ENCODE assay signal across 8 mouse cellular contexts in genomic region chr15:101247155-101247498, GRCm38 (mm10). TPM values are rescaled to one million over a fixed set of nuclear protein-coding genes. Genes with fewer than 3 reads are reported as not detected.
DNase-seq lines count a peak whose midpoint lies in the region; ATAC-seq and TF ChIP-seq lines count a peak whose summit lies in the region.

No protein-coding gene starts in this region.

- H3K79me2 ChIP-seq in myocyte (ENCODE audit: control insufficient read depth, insufficient read depth), result no peaks in the 10 kb centered on the region

- H3K36me3 ChIP-seq in kidney, embryonic 15.5 days, result no peaks in the 10 kb centered on the region
- H3K36me3 ChIP-seq in hindbrain, embryonic 15.5 days, result no peaks in the 10 kb centered on the region
- no peaks in the 10 kb centered on the region for H3K36me3 ChIP-seq in myocyte (ENCODE audit: control insufficient read depth, insufficient read depth)

- TF ChIP-seq CTCF in bone marrow, adult 2 months (IDR thresholded peaks at IDR 0.05; ENCODE audit: control insufficient read depth, insufficient read depth, low read length), result no peak

- H3K9me3 ChIP-seq in kidney, embryonic 15.5 days (replicated peaks), result no peaks in the 10 kb centered on the region
- no peaks in the 10 kb centered on the region for H3K9me3 ChIP-seq in hindbrain, embryonic 15.5 days

- H3K4me1 ChIP-seq in kidney, embryonic 15.5 days, result peaks cover 20% of the 10 kb centered on the region
- peaks cover 8% of the 10 kb centered on the region for H3K4me1 ChIP-seq in bone marrow, adult 2 months (ENCODE audit: control insufficient read depth, insufficient read depth, low read length)
- peaks cover 15% of the 10 kb centered on the region for H3K4me1 ChIP-seq in hindbrain, embryonic 15.5 days (replicated peaks)

- TF ChIP-seq POLR2A in bone marrow, adult 2 months (IDR thresholded peaks at IDR 0.05; ENCODE audit: borderline replicate concordance, control insufficient read depth, low read depth, low read length), result no peak
- no peak for TF ChIP-seq POLR2A in myocyte (IDR thresholded peaks at IDR 0.05; ENCODE audit: insufficient read length, low read depth)

- ATAC-seq in kidney, embryonic 15.5 days (replicated peaks; ENCODE audit: low FRiP score), result no peak
- ATAC-seq in hindbrain, embryonic 15.5 days (ENCODE audit: low FRiP score, low read depth), result no peak

- DNase-seq in kidney, postnatal 10 days, result no peak
- no peak for DNase-seq in testis, postnatal 14 days (ENCODE audit: low spot score)
- DNase-seq in adrenal gland, adult 18-20 months (ENCODE audit: low spot score in 2 of 2), result no peak
- DNase-seq in cerebellum, adult 11 months, result no peak

- H3ac ChIP-seq in myocyte (ENCODE audit: control insufficient read depth, insufficient read length), result peak overlapping the region; percentile 44

- no peaks in the 10 kb centered on the region for H3K27me3 ChIP-seq in kidney, embryonic 15.5 days
- H3K27me3 ChIP-seq in hindbrain, embryonic 15.5 days, result no peaks in the 10 kb centered on the region
- H3K27me3 ChIP-seq in myocyte (ENCODE audit: control insufficient read depth, insufficient read depth, insufficient read length), result no peaks in the 10 kb centered on the region

- 71% methylated on average over 1 of the region's 1 CpGs for WGBS in kidney, embryonic 15.5 days
- 54% methylated on average over 1 of the region's 1 CpGs for WGBS in bone marrow, adult 2 months
- 93% methylated on average over 1 of the region's 1 CpGs for WGBS in hindbrain, embryonic 15.5 days

- peak overlapping the region; percentile 90 for H3K27ac ChIP-seq in kidney, embryonic 15.5 days
- H3K27ac ChIP-seq in bone marrow, adult 2 months (ENCODE audit: control insufficient read depth, insufficient read depth, low read depth, low read length, poor library complexity), result peak overlapping the region; percentile 97
- H3K27ac ChIP-seq in hindbrain, embryonic 15.5 days (replicated peaks), result 0 out of 2 replicates have a peak overlapping the region, but pooled peaks have one; percentile 85

- H3K4me3 ChIP-seq in kidney, embryonic 15.5 days (replicated peaks), result no peak overlapping the region
- H3K4me3 ChIP-seq in bone marrow, adult 2 months (replicated peaks; ENCODE audit: control insufficient read depth, low read depth, low read length), result no peak overlapping the region
- H3K4me3 ChIP-seq in hindbrain, embryonic 15.5 days, result peak overlapping the region; percentile 53
- H3K4me3 ChIP-seq in myocyte, result peak overlapping the region; percentile 34

- no peak overlapping the region for H3K9ac ChIP-seq in kidney, embryonic 15.5 days
- H3K9ac ChIP-seq in hindbrain, embryonic 15.5 days, result peak overlapping the region; percentile 64; the same call in 1 of the 2 replicates

- H3K4me2 ChIP-seq in kidney, embryonic 15.5 days, result peak overlapping the region; percentile 78
- H3K4me2 ChIP-seq in hindbrain, embryonic 15.5 days, result peak overlapping the region; percentile 80
- H3K4me2 ChIP-seq in myocyte (ENCODE audit: low read depth), result peak overlapping the region; percentile 85

TF ChIP-seq in myocyte, 11 proteins besides CTCF, POLR2A, EP300 and RAD21:
- TF ChIP-seq TCF3 (IDR thresholded peaks at IDR 0.05; ENCODE audit: insufficient read length, low read depth), result no peak
- TF ChIP-seq POLR2AphosphoS2 (IDR thresholded peaks at IDR 0.05; ENCODE audit: insufficient read length, low read depth), result no peak
- no peak for TF ChIP-seq CEBPB (IDR thresholded peaks at IDR 0.05; ENCODE audit: insufficient read depth, poor library complexity, severe bottlenecking)
- TF ChIP-seq MAX (IDR thresholded peaks at IDR 0.05; ENCODE audit: low read depth), result no peak
- TF ChIP-seq E2F4 (IDR thresholded peaks at IDR 0.05; ENCODE audit: insufficient read depth), result no peak
- no peak for TF ChIP-seq TCF12 (IDR thresholded peaks at IDR 0.05; ENCODE audit: insufficient read depth, poor library complexity, severe bottlenecking)
- TF ChIP-seq SRF (IDR thresholded peaks at IDR 0.05; ENCODE audit: control insufficient read depth, insufficient read length, low read depth), result no peak
- no peak for TF ChIP-seq MYOG (IDR thresholded peaks at IDR 0.05; ENCODE audit: control insufficient read depth in 1 of 3, insufficient read depth in 1 of 3, insufficient read length in 2 of 3, low read depth in 2 of 3)
- no peak for TF ChIP-seq REST (IDR thresholded peaks at IDR 0.05; ENCODE audit: insufficient read depth, insufficient read length)
- no peak for TF ChIP-seq USF1 (IDR thresholded peaks at IDR 0.05; ENCODE audit: low read depth)
- no peak for TF ChIP-seq MYOD1 (IDR thresholded peaks at IDR 0.05; ENCODE audit: control insufficient read depth in 1 of 3, insufficient read length in 2 of 3, low read depth in 2 of 3)

RNA-seq across cellular contexts. Expression of gene Nr4a1, which starts 6.9 kb away (rescaled TPM):
- polyA plus RNA-seq in kidney, embryonic 15.5 days (2015; fragmentation: Nextera tagmentation; extraction: Ambion mirVana), result 9.8 and 10.0 TPM in 2 replicates
- polyA plus RNA-seq in bone marrow, adult 2 months (2011; ENCODE audit: insufficient read depth, insufficient read length, low replicate concordance, missing spikeins), result 9.1 and 10.0 TPM in 2 replicates
- polyA plus RNA-seq in hindbrain, embryonic 15.5 days (2015; fragmentation: Nextera tagmentation; extraction: Ambion mirVana), result 6.6 and 6.9 TPM in 2 replicates
- polyA plus RNA-seq in myocyte (2012; fragmentation: generic; extraction: Trizol), result 15.3 TPM
- total RNA-seq in adrenal gland, adult 18-20 months (2021), result 100 to 1,000 TPM; 275 to 349 TPM

RNA-seq across cellular contexts. Expression of gene Grasp, which starts 23.1 kb away (rescaled TPM):
- polyA plus RNA-seq in kidney, embryonic 15.5 days (2015; fragmentation: Nextera tagmentation; extraction: Ambion mirVana), result 4.7 TPM in 2 replicates
- polyA plus RNA-seq in bone marrow, adult 2 months (2011; ENCODE audit: insufficient read depth, insufficient read length, low replicate concordance, missing spikeins), result 2.5 and 2.6 TPM in 2 replicates
- polyA plus RNA-seq in hindbrain, embryonic 15.5 days (2015; fragmentation: Nextera tagmentation; extraction: Ambion mirVana), result 1.9 and 2.4 TPM in 2 replicates
- 11.0 TPM for polyA plus RNA-seq in myocyte (2012; fragmentation: generic; extraction: Trizol)
- 10 to 100 TPM; 16.3 to 19.8 TPM for total RNA-seq in adrenal gland, adult 18-20 months (2021)

RNA-seq across cellular contexts. Expression of gene Atg101, which starts 36.9 kb away (rescaled TPM):
- 75.0 and 80.1 TPM in 2 replicates for polyA plus RNA-seq in kidney, embryonic 15.5 days (2015; fragmentation: Nextera tagmentation; extraction: Ambion mirVana)
- polyA plus RNA-seq in bone marrow, adult 2 months (2011; ENCODE audit: insufficient read depth, insufficient read length, low replicate concordance, missing spikeins), result 27.4 and 42.0 TPM in 2 replicates
- 75.5 and 76.5 TPM in 2 replicates for polyA plus RNA-seq in hindbrain, embryonic 15.5 days (2015; fragmentation: Nextera tagmentation; extraction: Ambion mirVana)
- 110 TPM for polyA plus RNA-seq in myocyte (2012; fragmentation: generic; extraction: Trizol)
- total RNA-seq in adrenal gland, adult 18-20 months (2021), result 10 to 100 TPM; 60.5 to 64.0 TPM

RNA-seq across cellular contexts. Expression of gene 6030408B16Rik, which starts 45.9 kb away (rescaled TPM):
- polyA plus RNA-seq in kidney, embryonic 15.5 days (2015; fragmentation: Nextera tagmentation; extraction: Ambion mirVana), result 18.1 and 19.9 TPM in 2 replicates
- 0.50 and 1.4 TPM in 2 replicates for polyA plus RNA-seq in bone marrow, adult 2 months (2011; ENCODE audit: insufficient read depth, insufficient read length, low replicate concordance, missing spikeins)
- polyA plus RNA-seq in hindbrain, embryonic 15.5 days (2015; fragmentation: Nextera tagmentation; extraction: Ambion mirVana), result 0.31 TPM in 1 of 2 replicates, not detected in the other
- 0.16 TPM for polyA plus RNA-seq in myocyte (2012; fragmentation: generic; extraction: Trizol)
- under 1 TPM; 0.27 to 0.54 TPM for total RNA-seq in adrenal gland, adult 18-20 months (2021)

Comparison
In these comparisons a context has a peak if more than half of its experiments do, and no peak if none do; other contexts are left out.
1. H3K4me3 ChIP-seq: peak in hindbrain, embryonic 15.5 days (single experiment) and myocyte (single experiment); none in kidney, embryonic 15.5 days (single experiment) and bone marrow, adult 2 months (single experiment).
2. Peak in every context shown above with its lines, with median percentiles within 50 percentile points of each other: H3K27ac ChIP-seq and H3K4me2 ChIP-seq.